Mouse (Mus musculus): ENCODE measurements at regions not wholly inside any gene's neighbourhood (a gene's known extent, or its start where the extent isn't known, plus 50 kb on each side); places are given as distances from the start of the nearest gene placed in this dataset.

GRCm38 (mm10) chr2:179370882-179371546, 71.2 kb upstream of the Cdh4 start:
- DNase-seq (ENCODE audit: low spot score) = no peak

- DNase-seq (ENCODE audit: low spot score) = no peak
Measured at GRCm38 (mm10) chr2:179371553-179371952, 70.7 kb upstream of the Cdh4 start.

- no peak for DNase-seq (ENCODE audit: low spot score)
Measured at GRCm38 (mm10) chr2:179379691-179380443, 62.4 kb upstream of the Cdh4 start.

GRCm38 (mm10) chr2:179380444-179380705, 61.9 kb upstream of the Cdh4 start:
- no peak for DNase-seq (ENCODE audit: low spot score)

- no peak for DNase-seq (ENCODE audit: low spot score)
Measured at GRCm38 (mm10) chr2:179381916-179382315, 60.3 kb upstream of the Cdh4 start.

GRCm38 (mm10) chr2:179382594-179382993, 59.6 kb upstream of the Cdh4 start:
- DNase-seq (ENCODE audit: low spot score) = no peak

GRCm38 (mm10) chr2:179386871-179387270, 55.4 kb upstream of the Cdh4 start:
- DNase-seq (ENCODE audit: low spot score) = no peak

GRCm38 (mm10) chr2:179390486-179390885, 51.7 kb upstream of the Cdh4 start:
- DNase-seq (ENCODE audit: low spot score) = no peak

- no peak for DNase-seq (ENCODE audit: low spot score)
Measured at GRCm38 (mm10) chr2:179390924-179391461, 51.2 kb upstream of the Cdh4 start.
